9 mouse cellular contexts compared by ENCODE assay signal in the genomic region with DNA sequence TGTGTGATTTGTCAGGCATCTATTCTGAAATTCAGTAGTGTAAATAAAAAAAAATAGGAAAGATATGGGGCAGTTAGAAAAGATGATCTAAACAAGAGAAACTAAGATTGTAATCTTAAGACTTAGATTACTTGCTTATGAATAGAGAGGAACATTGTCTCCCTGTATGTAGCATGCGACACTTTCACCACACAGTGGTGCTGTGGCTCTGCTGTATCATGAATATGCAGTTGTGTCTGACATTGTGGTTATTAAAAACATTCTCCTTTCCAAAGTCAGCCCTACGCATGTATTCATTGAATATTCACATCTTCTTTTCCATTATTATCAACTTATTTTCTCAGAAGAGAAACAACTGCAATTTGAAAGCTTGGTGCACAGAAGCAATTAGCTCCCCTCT. TPM values are rescaled to one million over a fixed set of nuclear protein-coding genes. Genes with fewer than 3 reads are reported as not detected.
DNase-seq lines count a peak whose midpoint lies in the region; ATAC-seq lines count a peak whose summit lies in the region.
"Had no signal": no experiment of that assay in that cellular context is flagged by ENCODE, and none has a peak within 500 bp of the region (broad histone marks: within the 10 kb centered on the region; RNA-seq: fewer than 3 reads in every experiment).

No protein-coding gene starts in this region.

- H3K9ac ChIP-seq in neural tube, embryonic 11.5 days (ENCODE audit: low read length), result no peak overlapping the region
- H3K9ac ChIP-seq: embryonic facial prominence, embryonic 15.5 days had no signal

- no peaks in the 10 kb centered on the region for H3K36me3 ChIP-seq in neural tube, embryonic 11.5 days (ENCODE audit: control insufficient read depth, insufficient read depth, low read length)
- H3K36me3 ChIP-seq: embryonic facial prominence, embryonic 15.5 days had no signal

- H3K4me2 ChIP-seq in neural tube, embryonic 11.5 days (ENCODE audit: low read depth), result no peak overlapping the region
- H3K4me2 ChIP-seq: embryonic facial prominence, embryonic 15.5 days had no signal

- 82% methylated on average over 2 of the region's 2 CpGs for WGBS in neural tube, embryonic 11.5 days

- H3K4me1 ChIP-seq in neural tube, embryonic 11.5 days (ENCODE audit: control insufficient read depth, insufficient read depth, low read length), result no peaks in the 10 kb centered on the region
- H3K4me1 ChIP-seq: embryonic facial prominence, embryonic 15.5 days had no signal

- no peaks in the 10 kb centered on the region for H3K9me3 ChIP-seq in neural tube, embryonic 11.5 days (ENCODE audit: control insufficient read depth, low read length)
- H3K9me3 ChIP-seq: embryonic facial prominence, embryonic 15.5 days had no signal

- ATAC-seq in neural tube, embryonic 11.5 days (ENCODE audit: insufficient read depth, low FRiP score, low TSS enrichment), result 0 out of 2 replicates have a peak, but pooled peaks have one; percentile 42
- no peak for ATAC-seq in erythroid progenitor cell, adult 5-6 weeks (replicated peaks; ENCODE audit: low FRiP score, poor library complexity, severe bottlenecking)

- no peak overlapping the region for H3K27ac ChIP-seq in neural tube, embryonic 11.5 days (ENCODE audit: low read depth, low read length)
- H3K27ac ChIP-seq: embryonic facial prominence, embryonic 15.5 days had no signal

- H3K4me3 ChIP-seq in neural tube, embryonic 11.5 days (ENCODE audit: low read depth, low read length), result no peak overlapping the region
- H3K4me3 ChIP-seq: embryonic facial prominence, embryonic 15.5 days had no signal

- peak; percentile 13 to 53 for DNase-seq in adrenal gland, adult (ENCODE audit: inconsistent age in 2 of 2, low spot score in 1 of 2)
- DNase-seq in adrenal gland, postnatal 4 days (ENCODE audit: low spot score in 2 of 2), result no peak
- peak; percentile 18 for DNase-seq in neural tube, embryonic 11.5 days (ENCODE audit: low spot score)
- no peak for DNase-seq in neural tube, embryonic 10.5 days (ENCODE audit: extremely low spot score, low spot score)
- DNase-seq in kidney, postnatal 36 days, result peak; percentile 4 to 58
- peak; percentile 28 for DNase-seq in mesoderm, embryonic 11.5 days (ENCODE audit: low read depth, low spot score)
- no peak for DNase-seq in cerebellum, adult 8-10 months

- no peaks in the 10 kb centered on the region for H3K27me3 ChIP-seq in neural tube, embryonic 11.5 days (ENCODE audit: control insufficient read depth, insufficient read depth, low read length)
- H3K27me3 ChIP-seq: embryonic facial prominence, embryonic 15.5 days had no signal

RNA-seq across cellular contexts. Expression of a gene that starts 40.0 kb away (rescaled TPM):
- under 1 TPM in 1 of 2 experiments, not detected in 1; 0.28 TPM for total RNA-seq in adrenal gland, postnatal 4 days (2021)
- 0.36 and 0.50 TPM in 2 replicates for polyA plus RNA-seq in neural tube, embryonic 11.5 days (2014; fragmentation: Nextera tagmentation; extraction: Ambion mirVana)
- total RNA-seq in erythroid progenitor cell, adult 5-6 weeks (2015; ENCODE audit: low replicate concordance), result not detected in 2 replicates
- not detected in 2 replicates for total RNA-seq in erythroid progenitor cell, adult 5-6 weeks (2017; ENCODE audit: low replicate concordance)

RNA-seq across cellular contexts. Expression of a gene that starts 43.3 kb away (rescaled TPM):
- total RNA-seq in adrenal gland, postnatal 4 days (2021), result not detected
- not detected in 2 replicates for polyA plus RNA-seq in neural tube, embryonic 11.5 days (2014; fragmentation: Nextera tagmentation; extraction: Ambion mirVana)
- total RNA-seq in erythroid progenitor cell, adult 5-6 weeks (2015; ENCODE audit: low replicate concordance), result not detected in 2 replicates
- total RNA-seq in erythroid progenitor cell, adult 5-6 weeks (2017; ENCODE audit: low replicate concordance), result not detected in 2 replicates

Comparison
In these comparisons a context has a peak if more than half of its experiments do, and no peak if none do; other contexts are left out.
1. DNase-seq: peak in adrenal gland, adult (2 of 2), neural tube, embryonic 11.5 days (single experiment), kidney, postnatal 36 days (2 of 2) and mesoderm, embryonic 11.5 days (single experiment); none in adrenal gland, postnatal 4 days (0 of 2), neural tube, embryonic 10.5 days (single experiment) and cerebellum, adult 8-10 months (single experiment).